In genomic region chr13:91971246-91971645, GRCm38 (mm10) we compare ENCODE assay signal across 27 mouse cellular contexts.
"Had no signal": no experiment of that assay in that cellular context is flagged by ENCODE, and none has a peak within 500 bp of the region (broad histone marks: within the 10 kb centered on the region; RNA-seq: fewer than 3 reads in every experiment).

No protein-coding gene starts in this region.

- H3K36me3 ChIP-seq: embryonic facial prominence, embryonic 10.5 days; embryonic facial prominence, embryonic 12.5 days; embryonic facial prominence, embryonic 13.5 days; embryonic facial prominence, embryonic 15.5 days; forebrain, embryonic 10.5 days; forebrain, embryonic 12.5 days; forebrain, embryonic 15.5 days; heart, embryonic 10.5 days had no signal

- H3K4me2 ChIP-seq: embryonic facial prominence, embryonic 12.5 days; embryonic facial prominence, embryonic 13.5 days; embryonic facial prominence, embryonic 15.5 days; forebrain, embryonic 12.5 days; forebrain, embryonic 13.5 days; forebrain, embryonic 15.5 days had no signal

- H3K27ac ChIP-seq: embryonic facial prominence, embryonic 10.5 days; embryonic facial prominence, embryonic 12.5 days; embryonic facial prominence, embryonic 13.5 days; embryonic facial prominence, embryonic 15.5 days; forebrain, embryonic 10.5 days; forebrain, embryonic 12.5 days; forebrain, embryonic 13.5 days; forebrain, embryonic 15.5 days; gastrocnemius, adult 2 months; heart, adult 2 months; heart, embryonic 10.5 days had no signal

- H3K9ac ChIP-seq: embryonic facial prominence, embryonic 12.5 days; embryonic facial prominence, embryonic 13.5 days; embryonic facial prominence, embryonic 15.5 days; forebrain, embryonic 12.5 days; forebrain, embryonic 13.5 days; forebrain, embryonic 15.5 days; forebrain, postnatal 0 days had no signal

- H3K27me3 ChIP-seq: embryonic facial prominence, embryonic 12.5 days; embryonic facial prominence, embryonic 13.5 days; embryonic facial prominence, embryonic 15.5 days; forebrain, embryonic 12.5 days; forebrain, embryonic 13.5 days; forebrain, embryonic 15.5 days had no signal

- ATAC-seq: forebrain, embryonic 13.5 days; forebrain, embryonic 14.5 days; forebrain, embryonic 15.5 days; forebrain, embryonic 16.5 days; forebrain, postnatal 0 days had no signal

- H3K4me3 ChIP-seq: embryonic facial prominence, embryonic 10.5 days; embryonic facial prominence, embryonic 12.5 days; embryonic facial prominence, embryonic 13.5 days; embryonic facial prominence, embryonic 15.5 days; erythroblast, embryonic 14.5 days; forebrain, embryonic 10.5 days; forebrain, embryonic 12.5 days; forebrain, embryonic 13.5 days; forebrain, embryonic 15.5 days; gastrocnemius, adult 2 months; heart, adult 2 months; heart, embryonic 10.5 days had no signal

- H3K4me1 ChIP-seq: embryonic facial prominence, embryonic 10.5 days; embryonic facial prominence, embryonic 12.5 days; forebrain, embryonic 10.5 days; forebrain, embryonic 12.5 days; forebrain, embryonic 13.5 days; forebrain, embryonic 15.5 days had no signal

- DNase-seq: cerebellum, adult 9-10 months; cerebellum, adult 9-11 months; cerebellum, postnatal 10 days; cerebellum, postnatal 14 days; cerebellum, postnatal 25 days; cerebellum, postnatal 36 days; embryo, embryonic 11 days; forebrain, postnatal 0 days; gastrocnemius, adult 2 months; gastrocnemius, postnatal 10 days; gastrocnemius, postnatal 14 days; gastrocnemius, postnatal 25 days; gastrocnemius, postnatal 36 days; heart, adult 18-20 months; heart, adult 2 months had no signal

- H3K9me3 ChIP-seq: embryonic facial prominence, embryonic 10.5 days; embryonic facial prominence, embryonic 12.5 days; embryonic facial prominence, embryonic 13.5 days; embryonic facial prominence, embryonic 15.5 days; forebrain, embryonic 10.5 days; forebrain, embryonic 12.5 days; forebrain, embryonic 13.5 days; forebrain, embryonic 15.5 days; heart, embryonic 10.5 days had no signal
